Mouse (Mus musculus) embryonic fibroblast, embryonic 13.5 days (primary cell): ENCODE data around the gene Hist1h2ak.

ENCODE experiments used
- CTCF ChIP-seq: IDR thresholded peaks from 2 replicates; pipeline ENCODE4 v1.5.1; 2011; ENCODE audit warnings: mild to moderate bottlenecking, control low read depth, low read length, moderate library complexity, borderline replicate concordance; ENCODE audit not compliant: insufficient read depth
- POLR2A ChIP-seq: IDR thresholded peaks from 2 replicates; pipeline ENCODE4 v1.6.1; 2011; ENCODE audit warnings: low read depth, mild to moderate bottlenecking, control low read depth, low read length, moderate library complexity

- no peak for TF ChIP-seq CTCF
- TF ChIP-seq POLR2A: no peak
These were observed 30.7 kb upstream of the Hist1h2ak start for GRCm38 (mm10) chr13:21784311-21784710.
